Mouse (Mus musculus): Measurements from ENCODE around the gene Frat2.

DNA sequence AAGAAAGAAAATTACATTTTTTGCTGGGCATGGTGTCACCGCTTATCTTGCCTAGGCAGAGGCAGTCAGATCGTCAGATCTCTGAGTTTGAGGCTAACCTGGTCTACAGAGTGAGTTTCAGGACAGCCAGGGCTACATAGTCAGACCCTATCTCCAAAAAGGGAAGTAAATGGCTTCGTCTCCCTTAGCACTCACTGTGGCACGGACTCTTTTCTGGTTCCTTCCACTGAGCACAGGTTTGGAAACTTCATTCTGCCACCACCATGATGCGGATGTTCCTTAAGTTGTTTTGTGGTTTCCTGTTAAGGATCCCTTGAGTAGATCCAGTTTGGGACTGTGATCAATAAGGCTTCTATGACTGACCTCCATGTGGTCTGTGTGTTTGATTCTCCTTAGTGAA is 23.0 kb downstream of the Frat2 start:
- TF ChIP-seq CTCF (conservative IDR thresholded peaks at IDR 0.05; ENCODE audit: low read length) (no peak), NANOG (IDR thresholded peaks at IDR 0.05; ENCODE audit: borderline replicate concordance, low read length) (no peak), POU5F1 (IDR thresholded peaks at IDR 0.05; ENCODE audit: borderline replicate concordance, low read length) (no peak)

Measured in E14TG2a.4 (cell line).